Mouse (Mus musculus): Measurements from ENCODE around the gene Pdcd7. TPM values are rescaled to one million over a fixed set of nuclear protein-coding genes. Genes with fewer than 3 reads are reported as not detected.

Gene Pdcd7
- polyA plus RNA-seq, 1 experiment from 2014 or later, result 3.3 TPM

DNA sequence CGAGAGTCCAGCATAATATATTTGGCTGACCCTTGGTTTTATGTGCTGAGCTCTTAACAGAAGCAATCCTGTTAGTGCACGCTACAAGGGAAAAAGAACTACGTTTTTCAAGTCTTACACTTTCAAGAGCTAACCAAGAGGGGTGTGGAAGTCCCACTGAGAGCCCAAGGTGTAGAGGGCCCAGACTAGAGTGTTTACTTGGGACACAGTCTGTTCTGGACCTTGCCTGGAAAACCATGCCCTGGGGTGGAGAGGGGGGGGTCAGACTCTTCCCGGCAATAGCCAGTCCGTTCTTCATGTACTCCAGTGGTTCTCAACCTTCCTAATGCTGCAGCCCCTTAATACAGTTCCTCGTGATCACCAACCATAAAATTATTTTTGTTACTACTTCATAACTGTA lies 54.0 kb downstream of the Pdcd7 start:
- H3K4me3 ChIP-seq (replicated peaks), result no peak overlapping the region
- H3K9ac ChIP-seq, result no peak overlapping the region
- no peak for ATAC-seq (ENCODE audit: insufficient read depth)
- H3K27ac ChIP-seq (replicated peaks), result no peak overlapping the region
- no peaks in the 10 kb centered on the region for H3K36me3 ChIP-seq (replicated peaks)
- no peaks in the 10 kb centered on the region for H3K9me3 ChIP-seq (replicated peaks)
- H3K27me3 ChIP-seq, result peaks cover 28% of the 10 kb centered on the region; the same call in 1 of the 2 replicates
- H3K4me2 ChIP-seq, result no peak overlapping the region
- peaks cover 8% of the 10 kb centered on the region for H3K4me1 ChIP-seq (replicated peaks)
- WGBS (ENCODE audit: insufficient replicate concordance), result 74% methylated on average over 6 of the region's 6 CpGs

DNA sequence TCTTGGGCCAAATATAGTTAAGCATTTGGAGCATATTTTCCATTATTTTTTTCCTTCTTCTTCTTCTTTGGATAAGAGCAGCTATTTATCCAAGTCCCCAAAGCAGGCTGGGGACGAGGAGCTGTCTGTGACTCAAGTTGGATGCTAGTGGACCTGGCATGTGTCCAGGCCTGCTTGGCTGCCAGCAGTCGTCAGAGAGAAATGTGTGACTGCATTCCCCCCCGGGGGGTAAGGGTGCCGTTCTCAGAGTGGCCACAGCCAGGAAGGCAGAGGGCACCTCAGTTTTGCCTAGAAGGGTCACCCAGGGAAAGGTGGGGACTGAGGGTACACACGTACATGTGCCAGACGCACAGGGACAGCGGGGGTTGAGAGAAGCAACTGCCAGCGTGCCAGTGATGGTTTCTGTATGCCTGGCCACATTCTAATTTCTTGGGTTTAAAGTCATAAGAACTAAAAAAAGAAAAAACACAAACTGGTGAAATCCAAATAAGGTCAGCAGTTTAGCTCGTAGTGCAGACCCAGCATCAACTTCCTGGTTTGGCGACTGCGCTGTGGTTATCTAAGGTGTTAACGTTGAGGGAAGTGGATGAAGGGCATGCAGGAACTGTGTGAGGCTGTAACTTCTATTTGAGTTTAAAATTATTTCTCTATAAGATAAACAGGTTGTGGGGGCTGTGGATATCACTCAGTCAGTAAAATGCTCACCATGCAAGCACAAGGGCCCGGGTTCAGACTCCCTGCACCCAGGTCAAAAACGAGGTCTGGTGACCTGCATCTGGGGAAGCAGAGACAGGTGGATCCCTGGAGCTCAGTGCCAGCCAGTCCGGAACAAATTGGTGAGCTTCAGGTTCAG lies 58.7 kb downstream of the Pdcd7 start:
- H3K4me2 ChIP-seq, result no peak overlapping the region
- H3K27me3 ChIP-seq, result 0 out of 2 replicates have a peak, but pooled peaks cover 4% of the 10 kb centered on the region
- H3K4me1 ChIP-seq (replicated peaks), result no peaks in the 10 kb centered on the region
- ATAC-seq (ENCODE audit: insufficient read depth), result no peak
- 52% methylated on average over 15 of the region's 15 CpGs for WGBS (ENCODE audit: insufficient replicate concordance)
- H3K9ac ChIP-seq, result no peak overlapping the region
- no peak overlapping the region for H3K27ac ChIP-seq (replicated peaks)
- H3K9me3 ChIP-seq (replicated peaks), result no peaks in the 10 kb centered on the region
- no peak overlapping the region for H3K4me3 ChIP-seq (replicated peaks)
- H3K36me3 ChIP-seq (replicated peaks), result no peaks in the 10 kb centered on the region

DNA sequence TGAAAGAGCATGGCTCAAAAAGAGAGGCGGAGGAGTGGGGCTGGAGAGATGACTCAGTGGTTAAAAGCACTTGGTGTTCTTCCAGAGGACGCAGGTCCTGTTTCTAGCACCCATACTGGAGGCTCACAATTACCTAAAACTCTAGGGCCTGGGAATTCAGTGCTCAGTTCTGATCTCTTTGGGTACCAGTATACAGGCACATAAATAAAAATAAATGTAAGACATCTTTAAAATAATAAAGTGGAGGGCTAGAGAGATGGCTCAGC lies 59.2 kb downstream of the Pdcd7 start:
- H3K27ac ChIP-seq (replicated peaks), result no peak overlapping the region
- H3K4me3 ChIP-seq (replicated peaks), result no peak overlapping the region
- no peaks in the 10 kb centered on the region for H3K36me3 ChIP-seq (replicated peaks)
- 56% methylated on average over 2 of the region's 2 CpGs for WGBS (ENCODE audit: insufficient replicate concordance)
- ATAC-seq (ENCODE audit: insufficient read depth), result no peak
- no peak overlapping the region for H3K4me2 ChIP-seq
- no peaks in the 10 kb centered on the region for H3K4me1 ChIP-seq (replicated peaks)
- H3K9ac ChIP-seq, result no peak overlapping the region
- no peaks in the 10 kb centered on the region for H3K27me3 ChIP-seq
- H3K9me3 ChIP-seq (replicated peaks), result no peaks in the 10 kb centered on the region

DNA sequence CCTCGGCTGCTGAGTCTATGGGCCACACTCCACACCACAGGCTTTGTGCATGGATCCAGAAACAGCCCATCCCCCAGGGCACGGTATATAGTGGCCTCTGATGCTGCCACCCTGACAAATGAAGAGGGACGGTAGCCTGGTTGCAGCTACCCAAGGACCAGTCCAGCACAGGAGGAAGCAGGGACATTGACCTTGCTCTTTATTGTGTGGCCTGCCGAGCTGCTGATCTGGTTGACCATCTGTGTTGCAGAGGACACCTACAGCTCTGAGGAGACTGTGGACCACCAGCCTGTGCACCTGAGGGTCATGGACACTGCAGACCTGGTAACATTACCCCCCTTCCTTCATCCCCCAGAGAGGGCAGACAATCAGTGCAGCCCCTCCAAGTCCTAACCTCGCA lies 61.4 kb downstream of the Pdcd7 start:
- Histone ChIP-seq H3K4me3 (replicated peaks) (no peak overlapping the region), H3K36me3 (replicated peaks) (no peaks in the 10 kb centered on the region), H3K9me3 (replicated peaks) (no peaks in the 10 kb centered on the region), H3K9ac (no peak overlapping the region), H3K27ac (replicated peaks) (no peak overlapping the region), H3K4me2 (no peak overlapping the region), H3K4me1 (replicated peaks) (no peaks in the 10 kb centered on the region), H3K27me3 (no peaks in the 10 kb centered on the region)
- 65% methylated on average over 5 of the region's 5 CpGs for WGBS (ENCODE audit: insufficient replicate concordance)
- ATAC-seq (ENCODE audit: insufficient read depth), result no peak

DNA sequence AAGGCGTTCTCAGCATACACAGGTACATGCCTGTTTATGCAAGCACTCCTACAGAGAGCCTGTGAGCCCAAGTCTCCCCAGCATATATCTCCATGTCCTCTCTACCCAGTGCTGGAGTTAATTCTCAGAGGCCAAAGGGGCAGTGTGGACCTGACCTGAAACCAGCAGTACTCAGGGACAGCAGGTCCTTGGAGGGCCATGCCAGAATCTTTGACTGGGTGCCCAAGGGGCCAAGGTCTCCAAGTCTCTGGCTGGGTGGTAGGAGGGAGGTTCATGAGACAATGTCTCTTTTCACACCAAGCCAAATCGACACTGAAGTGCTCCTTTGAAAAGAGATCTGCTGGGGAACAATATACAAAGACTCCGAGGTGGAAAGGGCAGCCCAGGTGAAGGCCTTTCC lies 62.0 kb downstream of the Pdcd7 start:
- H3K4me1 ChIP-seq (replicated peaks), result no peaks in the 10 kb centered on the region
- H3K27ac ChIP-seq (replicated peaks), result no peak overlapping the region
- 49% methylated on average over 3 of the region's 3 CpGs for WGBS (ENCODE audit: insufficient replicate concordance)
- H3K4me3 ChIP-seq (replicated peaks), result no peak overlapping the region
- no peaks in the 10 kb centered on the region for H3K27me3 ChIP-seq
- no peak for ATAC-seq (ENCODE audit: insufficient read depth)
- H3K4me2 ChIP-seq, result no peak overlapping the region
- H3K9me3 ChIP-seq (replicated peaks), result no peaks in the 10 kb centered on the region
- H3K36me3 ChIP-seq (replicated peaks), result no peaks in the 10 kb centered on the region
- H3K9ac ChIP-seq, result no peak overlapping the region

DNA sequence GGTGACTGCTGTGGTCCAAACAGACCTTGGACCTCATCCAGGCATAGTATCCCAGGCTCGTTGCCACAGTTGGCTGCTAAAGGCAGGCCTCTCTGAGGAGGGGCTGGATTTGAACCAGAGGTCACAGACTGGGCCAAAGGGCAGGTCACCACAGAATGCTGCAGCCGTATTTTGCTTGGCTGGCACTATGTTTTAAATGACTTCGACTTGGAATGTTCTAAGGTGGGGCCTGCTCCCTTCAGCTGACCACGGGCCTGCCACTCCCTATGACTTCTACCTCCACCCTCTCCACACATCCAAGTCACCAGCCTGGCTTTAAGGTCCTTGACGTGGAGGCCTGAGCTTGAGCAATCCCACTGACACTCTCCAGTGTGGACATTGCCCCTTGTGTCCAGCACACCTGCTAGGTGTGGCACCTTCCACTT lies 63.0 kb downstream of the Pdcd7 start:
- H3K9me3 ChIP-seq (replicated peaks), result no peaks in the 10 kb centered on the region
- no peaks in the 10 kb centered on the region for H3K27me3 ChIP-seq
- WGBS (ENCODE audit: insufficient replicate concordance), result 57% methylated on average over 5 of the region's 5 CpGs
- no peak for ATAC-seq (ENCODE audit: insufficient read depth)
- H3K9ac ChIP-seq, result no peak overlapping the region
- H3K36me3 ChIP-seq (replicated peaks), result no peaks in the 10 kb centered on the region
- no peak overlapping the region for H3K27ac ChIP-seq (replicated peaks)
- H3K4me3 ChIP-seq (replicated peaks), result no peak overlapping the region
- H3K4me1 ChIP-seq (replicated peaks), result no peaks in the 10 kb centered on the region
- no peak overlapping the region for H3K4me2 ChIP-seq

Other genes starting within 250 kb of the Pdcd7 start
- 6.3 and 8.1 TPM in 2 replicates for gene Igdcc4, start 244.6 kb upstream of the Pdcd7 start, polyA plus RNA-seq (2015; fragmentation: Nextera tagmentation; extraction: Ambion mirVana)
- 0.07 and 0.08 TPM in 2 replicates for gene Igdcc3, start 204.9 kb upstream of the Pdcd7 start, polyA plus RNA-seq (2015; fragmentation: Nextera tagmentation; extraction: Ambion mirVana)
- 9.5 and 10.2 TPM in 2 replicates for gene Parp16, start 150.8 kb upstream of the Pdcd7 start, polyA plus RNA-seq (2015; fragmentation: Nextera tagmentation; extraction: Ambion mirVana)
- gene Cilp, start 80.9 kb upstream of the Pdcd7 start, polyA plus RNA-seq (2015; fragmentation: Nextera tagmentation; extraction: Ambion mirVana), result 0.15 and 0.17 TPM in 2 replicates
- 33.3 and 35.9 TPM in 2 replicates for gene Clpx, start 51.8 kb upstream of the Pdcd7 start, polyA plus RNA-seq (2015; fragmentation: Nextera tagmentation; extraction: Ambion mirVana)
- 0.09 TPM in 1 of 2 replicates, not detected in the other for gene Ubap1l, start 14.9 kb downstream of the Pdcd7 start, polyA plus RNA-seq (2015; fragmentation: Nextera tagmentation; extraction: Ambion mirVana)
- gene Kbtbd13, start 45.5 kb downstream of the Pdcd7 start, polyA plus RNA-seq (2015; fragmentation: Nextera tagmentation; extraction: Ambion mirVana), result 0.18 and 0.24 TPM in 2 replicates
- 0.10 and 0.23 TPM in 2 replicates for gene Rasl12, start 52.4 kb downstream of the Pdcd7 start, polyA plus RNA-seq (2015; fragmentation: Nextera tagmentation; extraction: Ambion mirVana)
- 0.17 TPM in 1 of 2 replicates, not detected in the other for gene Slc51b, start 76.9 kb downstream of the Pdcd7 start, polyA plus RNA-seq (2015; fragmentation: Nextera tagmentation; extraction: Ambion mirVana)
- gene Mtfmt, start 89.7 kb downstream of the Pdcd7 start, polyA plus RNA-seq (2015; fragmentation: Nextera tagmentation; extraction: Ambion mirVana), result 6.2 and 6.7 TPM in 2 replicates
- 24.1 and 30.0 TPM in 2 replicates for gene Spg21, start 114.8 kb downstream of the Pdcd7 start, polyA plus RNA-seq (2015; fragmentation: Nextera tagmentation; extraction: Ambion mirVana)
- 0.09 TPM in 1 of 2 replicates, not detected in the other for gene Ankdd1a, start 174.1 kb downstream of the Pdcd7 start, polyA plus RNA-seq (2015; fragmentation: Nextera tagmentation; extraction: Ambion mirVana)
- gene Plekho2, start 233.9 kb downstream of the Pdcd7 start, polyA plus RNA-seq (2015; fragmentation: Nextera tagmentation; extraction: Ambion mirVana), result 27.0 and 27.3 TPM in 2 replicates
- 10.0 and 13.2 TPM in 2 replicates for gene Pif1, start 241.1 kb downstream of the Pdcd7 start, polyA plus RNA-seq (2015; fragmentation: Nextera tagmentation; extraction: Ambion mirVana)